In genomic region chr16:31834011-31834584, GRCm38 (mm10) we compare ENCODE assay signal across 10 mouse cellular contexts. TPM values are rescaled to one million over a fixed set of nuclear protein-coding genes. Genes with fewer than 3 reads are reported as not detected.
DNase-seq lines count a peak whose midpoint lies in the region; ATAC-seq and TF ChIP-seq lines count a peak whose summit lies in the region.
"Had no signal": no experiment of that assay in that cellular context is flagged by ENCODE, and none has a peak within 500 bp of the region (broad histone marks: within the 10 kb centered on the region; RNA-seq: fewer than 3 reads in every experiment).

No protein-coding gene starts in this region.

- no peak for TF ChIP-seq EP300 in heart, adult 2 months (IDR thresholded peaks at IDR 0.05; ENCODE audit: insufficient read depth, low read depth, low read length)

- no peaks in the 10 kb centered on the region for H3K9me3 ChIP-seq in heart, embryonic 10.5 days
- H3K9me3 ChIP-seq in lung, embryonic 14.5 days (ENCODE audit: low read depth, low read length) = no peaks in the 10 kb centered on the region
- H3K9me3 ChIP-seq in midbrain, embryonic 15.5 days = no peaks in the 10 kb centered on the region

- peak; percentile 95 for DNase-seq in heart, adult 11 months
- no peak for DNase-seq in heart, embryonic 10.5 days (ENCODE audit: low spot score)
- peak; percentile 72 for DNase-seq in Muller cell, postnatal 12 days (ENCODE audit: inconsistent ontology term)
- peak; percentile 21 to 26 for DNase-seq in heart, adult 2 months
- DNase-seq in lung, embryonic 14.5 days = peak; percentile 12
- DNase-seq in adrenal gland, adult 8-10 months = no peak
- no peak for DNase-seq in spleen, adult 12 weeks (ENCODE audit: low spot score)
- DNase-seq: right cerebral cortex, postnatal 4 days had no signal

- no peaks in the 10 kb centered on the region for H3K4me1 ChIP-seq in heart, embryonic 10.5 days
- H3K4me1 ChIP-seq in heart, adult 2 months (ENCODE audit: control insufficient read depth, insufficient read depth, low read length) = peaks cover 1% of the 10 kb centered on the region
- no peaks in the 10 kb centered on the region for H3K4me1 ChIP-seq in lung, embryonic 14.5 days (ENCODE audit: insufficient read depth)
- no peaks in the 10 kb centered on the region for H3K4me1 ChIP-seq in midbrain, embryonic 15.5 days

- H3K79me2 ChIP-seq in heart, adult 2 months (replicated peaks; ENCODE audit: control insufficient read depth, insufficient read depth, low read length) = no peaks in the 10 kb centered on the region

- 49% methylated on average over 7 of the region's 7 CpGs for WGBS in heart, embryonic 10.5 days
- 32% methylated on average over 7 of the region's 7 CpGs for WGBS in heart, adult 2 months
- 58% methylated on average over 7 of the region's 7 CpGs for WGBS in lung, embryonic 14.5 days
- 76% methylated on average over 7 of the region's 7 CpGs for WGBS in midbrain, embryonic 15.5 days

- no peak for TF ChIP-seq CTCF in heart, adult 2 months (IDR thresholded peaks at IDR 0.05)
- TF ChIP-seq CTCF in lung, embryonic 14.5 days (IDR thresholded peaks at IDR 0.05; ENCODE audit: low read depth) = no peak

- H3K36me3 ChIP-seq in heart, embryonic 10.5 days = peaks cover 29% of the 10 kb centered on the region; the same call in 1 of the 2 replicates
- H3K36me3 ChIP-seq in heart, adult 2 months (ENCODE audit: control insufficient read depth, insufficient read depth, low read length) = no peaks in the 10 kb centered on the region; the same call in none of the 2 replicates
- peaks cover 22% of the 10 kb centered on the region for H3K36me3 ChIP-seq in lung, embryonic 14.5 days (ENCODE audit: insufficient read depth)
- no peaks in the 10 kb centered on the region for H3K36me3 ChIP-seq in midbrain, embryonic 15.5 days (replicated peaks)

- H3K27ac ChIP-seq in heart, embryonic 10.5 days = no peak overlapping the region; the same call in 1 of the 2 replicates
- H3K27ac ChIP-seq in heart, adult 2 months = peak overlapping the region; percentile 51
- H3K27ac ChIP-seq in lung, embryonic 14.5 days (ENCODE audit: low read depth) = 0 out of 2 replicates have a peak overlapping the region, but pooled peaks have one; percentile 52
- no peak overlapping the region for H3K27ac ChIP-seq in midbrain, embryonic 15.5 days

- ATAC-seq in lung, embryonic 14.5 days (ENCODE audit: insufficient read depth) = no peak
- no peak for ATAC-seq in midbrain, embryonic 15.5 days (replicated peaks)

- no peak overlapping the region for H3K4me3 ChIP-seq in heart, embryonic 10.5 days
- H3K4me3 ChIP-seq in heart, adult 2 months = no peak overlapping the region
- H3K4me3 ChIP-seq in lung, embryonic 14.5 days (ENCODE audit: low read depth, low read length) = no peak overlapping the region
- no peak overlapping the region for H3K4me3 ChIP-seq in midbrain, embryonic 15.5 days

- H3K4me2 ChIP-seq in lung, embryonic 14.5 days = no peak overlapping the region; the same call in 1 of the 2 replicates
- no peak overlapping the region for H3K4me2 ChIP-seq in midbrain, embryonic 15.5 days

- intact Hi-C loops in heart, adult 2 months (cut with DNase I) = no loop called here

- no peak for TF ChIP-seq POLR2A in heart, adult 2 months (IDR thresholded peaks at IDR 0.05; ENCODE audit: insufficient read depth, low read depth, low read length)

- no peak overlapping the region for H3K9ac ChIP-seq in heart, adult 2 months (ENCODE audit: low read depth, low read length)
- no peak overlapping the region for H3K9ac ChIP-seq in lung, embryonic 14.5 days
- H3K9ac ChIP-seq in midbrain, embryonic 15.5 days = no peak overlapping the region

- no peaks in the 10 kb centered on the region for H3K27me3 ChIP-seq in heart, embryonic 10.5 days (ENCODE audit: insufficient read depth, poor library complexity, severe bottlenecking)
- no peaks in the 10 kb centered on the region for H3K27me3 ChIP-seq in heart, adult 2 months (ENCODE audit: control insufficient read depth, insufficient read depth, low read length)
- H3K27me3 ChIP-seq in lung, embryonic 14.5 days (ENCODE audit: insufficient read depth, low read length) = no peaks in the 10 kb centered on the region
- H3K27me3 ChIP-seq in midbrain, embryonic 15.5 days (replicated peaks) = no peaks in the 10 kb centered on the region

RNA-seq across cellular contexts. Expression of gene Meltf, which starts 44.5 kb away (rescaled TPM):
- polyA plus RNA-seq in heart, embryonic 10.5 days (2016; fragmentation: Nextera tagmentation; extraction: Ambion mirVana) = 0.09 and 0.34 TPM in 2 replicates
- total RNA-seq in heart, adult 2 months (2021) = not detected
- 0.23 TPM in 1 of 2 replicates, not detected in the other for polyA plus RNA-seq in heart, adult 2 months (2012; rRNA removed)
- 0.08 TPM in 1 of 2 replicates, not detected in the other for polyA plus RNA-seq in lung, embryonic 14.5 days (2014; fragmentation: Nextera tagmentation; extraction: Ambion mirVana)
- total RNA-seq in adrenal gland, adult 8-10 months (2022) = not detected
- polyA plus RNA-seq in midbrain, embryonic 15.5 days (2015; fragmentation: Nextera tagmentation; extraction: Ambion mirVana) = 0.12 and 0.33 TPM in 2 replicates
- total RNA-seq: MEL had no signal

Comparison
In these comparisons a context has a peak if more than half of its experiments do, and no peak if none do; other contexts are left out.
1. DNase-seq: peak in heart, adult 11 months (single experiment), Muller cell, postnatal 12 days (single experiment), heart, adult 2 months (2 of 2) and lung, embryonic 14.5 days (single experiment); none in heart, embryonic 10.5 days (single experiment), adrenal gland, adult 8-10 months (single experiment) and spleen, adult 12 weeks (single experiment).
2. H3K27ac ChIP-seq: peak in heart, adult 2 months (single experiment) and lung, embryonic 14.5 days (single experiment); none in heart, embryonic 10.5 days (single experiment) and midbrain, embryonic 15.5 days (single experiment).